Mouse (Mus musculus): Measurements from ENCODE around the gene Wdr34. TPM values are rescaled to one million over a fixed set of nuclear protein-coding genes. Genes with fewer than 3 reads are reported as not detected.

Wdr34 gene
- polyA plus RNA-seq, 1 experiment from 2014 or later: 18.8 TPM

DNA sequence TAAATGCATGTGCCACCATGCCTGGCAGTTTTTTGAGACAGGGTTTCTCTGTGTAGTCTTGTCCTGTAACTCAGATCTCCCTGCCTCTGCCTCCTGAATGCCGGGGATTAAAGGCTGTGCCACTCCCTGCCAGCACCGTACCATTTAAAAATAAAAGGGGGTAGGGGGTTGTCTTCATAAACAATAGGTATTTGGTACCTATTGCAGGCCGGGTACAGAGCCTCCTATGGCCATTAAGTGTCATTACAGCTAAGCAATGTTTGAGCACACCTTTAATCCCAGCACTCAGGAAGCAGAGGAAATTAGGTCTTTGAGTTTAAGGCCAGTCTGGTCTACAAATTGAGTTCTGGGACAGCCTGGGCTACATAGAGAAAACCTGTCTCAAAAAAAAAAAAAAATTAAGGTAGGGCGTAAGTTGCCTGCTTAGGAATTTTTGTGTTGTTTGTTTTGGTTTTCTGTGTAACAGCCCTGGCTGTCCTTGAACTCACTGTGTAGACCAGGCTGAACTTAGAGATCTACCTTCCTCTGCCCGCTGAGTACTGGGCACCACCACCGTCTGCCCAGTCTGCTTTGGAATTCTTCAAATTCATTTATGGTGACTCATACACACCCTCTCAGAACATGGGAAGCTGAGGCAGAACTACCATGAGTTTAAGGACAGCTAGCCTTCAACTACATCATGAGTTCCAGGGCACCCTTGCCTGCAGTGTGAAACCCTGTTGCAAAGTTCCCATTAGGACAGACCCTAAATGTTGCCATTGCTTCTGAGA, 3.5 kb upstream of the Wdr34 start:
- Histone ChIP-seq H3K27me3 (replicated peaks) (peaks cover 7% of the 10 kb centered on the region; the same call in 1 of the 2 replicates), H3K9ac (no peak overlapping the region), H3K27ac (replicated peaks) (no peak overlapping the region), H3K36me3 (no peaks in the 10 kb centered on the region), H3K4me2 (no peak overlapping the region), H3K9me3 (no peaks in the 10 kb centered on the region), H3K4me3 (no peak overlapping the region), H3K4me1 (peaks cover 10% of the 10 kb centered on the region)
- 37% methylated on average over 6 of the region's 6 CpGs for WGBS
- no peak for ATAC-seq (ENCODE audit: extremely low read depth, insufficient number of reproducible peaks, low FRiP score, low TSS enrichment)

DNA sequence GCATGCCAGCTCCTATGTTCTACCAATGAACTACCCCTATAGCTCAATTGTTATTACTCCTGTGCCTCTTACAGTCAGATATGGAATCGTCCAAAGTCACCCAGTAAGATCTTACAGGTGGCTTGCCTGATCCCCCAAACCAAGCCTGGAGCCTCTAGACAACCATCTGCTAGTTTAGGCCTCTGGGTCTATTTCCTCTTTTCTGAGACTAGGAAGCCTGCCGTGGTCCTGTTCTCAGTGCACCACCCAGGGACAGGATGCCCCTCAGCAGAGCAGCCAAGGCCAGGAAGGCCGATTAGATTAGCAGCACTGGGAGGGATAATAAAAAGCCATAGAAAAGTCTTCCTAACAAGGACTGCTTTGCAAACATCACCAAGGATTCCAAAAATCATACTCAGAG, 1.1 kb upstream of the Wdr34 start:
- H3K27ac ChIP-seq (replicated peaks): peak overlapping the region; percentile 94; the same call in 1 of the 2 replicates
- no peak overlapping the region for H3K9ac ChIP-seq
- ATAC-seq (ENCODE audit: extremely low read depth, insufficient number of reproducible peaks, low FRiP score, low TSS enrichment): no peak
- H3K4me3 ChIP-seq: no peak overlapping the region
- 76% methylated on average over 3 of the region's 3 CpGs for WGBS
- H3K27me3 ChIP-seq (replicated peaks): peaks cover 7% of the 10 kb centered on the region; the same call in 1 of the 2 replicates
- H3K4me1 ChIP-seq: peaks cover 7% of the 10 kb centered on the region
- no peak overlapping the region for H3K4me2 ChIP-seq
- H3K9me3 ChIP-seq: no peaks in the 10 kb centered on the region
- H3K36me3 ChIP-seq: peaks cover 10% of the 10 kb centered on the region; the same call in 1 of the 2 replicates

- Histone ChIP-seq H3K27me3 (replicated peaks) (no peaks in the 10 kb centered on the region; the same call in 1 of the 2 replicates), H3K9ac (peak overlapping the region; percentile 88), H3K27ac (replicated peaks) (peak overlapping the region; percentile 94), H3K4me2 (peak overlapping the region; percentile 79), H3K9me3 (no peaks in the 10 kb centered on the region), H3K4me1 (peaks cover 7% of the 10 kb centered on the region), H3K36me3 (peaks cover 10% of the 10 kb centered on the region; the same call in 1 of the 2 replicates), H3K4me3 (peak overlapping the region; percentile 76)
- WGBS: 57% methylated on average over 11 of the region's 11 CpGs
- no peak for ATAC-seq (ENCODE audit: extremely low read depth, insufficient number of reproducible peaks, low FRiP score, low TSS enrichment)
Observed at GRCm38 (mm10) chr2:30048101-30048501, 580 bp downstream of the Wdr34 start.

DNA sequence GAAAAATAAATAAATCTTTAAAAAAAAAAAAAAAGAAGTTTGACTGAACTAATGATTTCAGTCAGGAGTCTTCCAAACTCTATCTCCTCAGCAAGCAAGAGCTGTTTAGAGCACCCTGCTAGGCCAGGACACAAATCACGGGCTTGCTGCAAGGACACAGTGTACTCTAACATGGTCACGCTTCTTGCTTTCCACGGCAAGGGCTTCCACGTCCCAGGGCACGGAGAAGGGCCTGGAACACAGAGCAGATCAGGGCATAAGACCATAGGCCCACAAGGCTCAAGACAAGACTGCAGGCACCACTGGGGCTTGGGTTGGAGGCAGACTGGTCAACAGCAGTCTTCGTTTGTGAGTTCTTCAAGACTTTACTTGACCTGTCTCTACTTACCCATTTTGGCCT, 1.6 kb downstream of the Wdr34 start:
- ATAC-seq (ENCODE audit: extremely low read depth, insufficient number of reproducible peaks, low FRiP score, low TSS enrichment): no peak
- no peak overlapping the region for H3K4me3 ChIP-seq
- H3K9me3 ChIP-seq: no peaks in the 10 kb centered on the region
- peaks cover 13% of the 10 kb centered on the region for H3K4me1 ChIP-seq
- H3K4me2 ChIP-seq: no peak overlapping the region
- peaks cover 10% of the 10 kb centered on the region; the same call in 1 of the 2 replicates for H3K36me3 ChIP-seq
- H3K27me3 ChIP-seq (replicated peaks): no peaks in the 10 kb centered on the region; the same call in 1 of the 2 replicates
- no peak overlapping the region for H3K9ac ChIP-seq
- H3K27ac ChIP-seq (replicated peaks): no peak overlapping the region
- 91% methylated on average over 6 of the region's 6 CpGs for WGBS

GRCm38 (mm10) chr2:30044550-30044949, 4.1 kb downstream of the Wdr34 start:
- H3K9me3 ChIP-seq: no peaks in the 10 kb centered on the region
- H3K4me3 ChIP-seq: no peak overlapping the region
- H3K27me3 ChIP-seq (replicated peaks): no peaks in the 10 kb centered on the region
- ATAC-seq (ENCODE audit: extremely low read depth, insufficient number of reproducible peaks, low FRiP score, low TSS enrichment): no peak
- H3K4me2 ChIP-seq: no peak overlapping the region
- H3K36me3 ChIP-seq: peaks cover 10% of the 10 kb centered on the region; the same call in 1 of the 2 replicates
- no peak overlapping the region for H3K9ac ChIP-seq
- 82% methylated on average over 5 of the region's 5 CpGs for WGBS
- no peak overlapping the region for H3K27ac ChIP-seq (replicated peaks)
- H3K4me1 ChIP-seq: peaks cover 13% of the 10 kb centered on the region

GRCm38 (mm10) chr2:30042445-30042844, 6.2 kb downstream of the Wdr34 start:
- 13% methylated on average over 4 of the region's 4 CpGs for WGBS

DNA sequence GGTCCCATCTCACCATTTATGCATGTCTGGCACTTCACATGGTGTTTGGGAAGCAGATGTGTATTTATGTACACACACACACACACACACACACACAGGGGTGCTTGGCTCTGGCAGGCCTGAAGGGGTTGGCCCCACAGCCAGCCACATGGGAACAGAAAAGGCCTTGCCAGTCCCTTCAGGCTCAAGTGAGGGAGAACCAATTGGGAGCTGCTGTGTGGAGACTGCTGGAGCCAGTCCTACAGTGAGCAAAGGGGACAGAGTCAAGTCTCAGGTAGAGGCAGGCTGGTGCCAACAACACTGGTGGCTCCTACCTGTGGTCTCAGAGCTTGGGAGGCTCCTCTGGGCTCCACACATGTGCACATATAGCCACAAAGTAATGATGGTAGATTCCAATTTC, 9.0 kb downstream of the Wdr34 start:
- peaks cover 18% of the 10 kb centered on the region; the same call in 1 of the 2 replicates for H3K36me3 ChIP-seq
- no peaks in the 10 kb centered on the region for H3K27me3 ChIP-seq (replicated peaks)
- no peak overlapping the region for H3K9ac ChIP-seq
- H3K27ac ChIP-seq (replicated peaks): no peak overlapping the region
- no peaks in the 10 kb centered on the region for H3K9me3 ChIP-seq
- H3K4me1 ChIP-seq: 0 out of 2 replicates have a peak, but pooled peaks cover 6% of the 10 kb centered on the region
- H3K4me3 ChIP-seq: no peak overlapping the region
- H3K4me2 ChIP-seq: no peak overlapping the region
- no peak for ATAC-seq (ENCODE audit: extremely low read depth, insufficient number of reproducible peaks, low FRiP score, low TSS enrichment)

More at GRCm38 (mm10) chr2:30042445-30042844, 6.2 kb downstream of the Wdr34 start:
- no peak for ATAC-seq (ENCODE audit: extremely low read depth, insufficient number of reproducible peaks, low FRiP score, low TSS enrichment)
- Histone ChIP-seq H3K4me3 (no peak overlapping the region), H3K36me3 (peaks cover 19% of the 10 kb centered on the region), H3K9ac (peak overlapping the region; percentile 4; the same call in 1 of the 2 replicates), H3K4me2 (no peak overlapping the region), H3K27me3 (replicated peaks) (no peaks in the 10 kb centered on the region), H3K4me1 (0 out of 2 replicates have a peak, but pooled peaks cover 6% of the 10 kb centered on the region), H3K9me3 (no peaks in the 10 kb centered on the region), H3K27ac (replicated peaks) (no peak overlapping the region)

- H3K4me2 ChIP-seq: no peak overlapping the region
- ATAC-seq (ENCODE audit: extremely low read depth, insufficient number of reproducible peaks, low FRiP score, low TSS enrichment): no peak
- H3K27me3 ChIP-seq (replicated peaks): no peaks in the 10 kb centered on the region
- H3K9ac ChIP-seq: no peak overlapping the region
- no peak overlapping the region for H3K27ac ChIP-seq (replicated peaks)
- 0 out of 2 replicates have a peak, but pooled peaks cover 6% of the 10 kb centered on the region for H3K4me1 ChIP-seq
- H3K9me3 ChIP-seq: no peaks in the 10 kb centered on the region
- peaks cover 21% of the 10 kb centered on the region; the same call in 1 of the 2 replicates for H3K36me3 ChIP-seq
- H3K4me3 ChIP-seq: no peak overlapping the region
- 89% methylated on average over 10 of the region's 10 CpGs for WGBS
Observed at GRCm38 (mm10) chr2:30038370-30038769, 10.3 kb downstream of the Wdr34 start.

GRCm38 (mm10) chr2:30037762-30038161, 10.9 kb downstream of the Wdr34 start:
- H3K9me3 ChIP-seq: no peaks in the 10 kb centered on the region
- H3K27ac ChIP-seq (replicated peaks): no peak overlapping the region
- ATAC-seq (ENCODE audit: extremely low read depth, insufficient number of reproducible peaks, low FRiP score, low TSS enrichment): no peak
- H3K27me3 ChIP-seq (replicated peaks): no peaks in the 10 kb centered on the region
- H3K4me2 ChIP-seq: no peak overlapping the region
- no peak overlapping the region for H3K9ac ChIP-seq
- 65% methylated on average over 2 of the region's 2 CpGs for WGBS
- H3K4me3 ChIP-seq: no peak overlapping the region
- H3K36me3 ChIP-seq: peaks cover 23% of the 10 kb centered on the region
- H3K4me1 ChIP-seq: 0 out of 2 replicates have a peak, but pooled peaks cover 5% of the 10 kb centered on the region

- no peaks in the 10 kb centered on the region for H3K27me3 ChIP-seq (replicated peaks)
- no peak overlapping the region for H3K4me3 ChIP-seq
- 71% methylated on average over 6 of the region's 6 CpGs for WGBS
- peaks cover 67% of the 10 kb centered on the region for H3K36me3 ChIP-seq
- no peak overlapping the region for H3K27ac ChIP-seq (replicated peaks)
- no peaks in the 10 kb centered on the region for H3K4me1 ChIP-seq
- H3K9me3 ChIP-seq: no peaks in the 10 kb centered on the region
- H3K4me2 ChIP-seq: no peak overlapping the region
- no peak overlapping the region for H3K9ac ChIP-seq
- no peak for ATAC-seq (ENCODE audit: extremely low read depth, insufficient number of reproducible peaks, low FRiP score, low TSS enrichment)
Observed at GRCm38 (mm10) chr2:30032957-30033356, 15.7 kb downstream of the Wdr34 start.

DNA sequence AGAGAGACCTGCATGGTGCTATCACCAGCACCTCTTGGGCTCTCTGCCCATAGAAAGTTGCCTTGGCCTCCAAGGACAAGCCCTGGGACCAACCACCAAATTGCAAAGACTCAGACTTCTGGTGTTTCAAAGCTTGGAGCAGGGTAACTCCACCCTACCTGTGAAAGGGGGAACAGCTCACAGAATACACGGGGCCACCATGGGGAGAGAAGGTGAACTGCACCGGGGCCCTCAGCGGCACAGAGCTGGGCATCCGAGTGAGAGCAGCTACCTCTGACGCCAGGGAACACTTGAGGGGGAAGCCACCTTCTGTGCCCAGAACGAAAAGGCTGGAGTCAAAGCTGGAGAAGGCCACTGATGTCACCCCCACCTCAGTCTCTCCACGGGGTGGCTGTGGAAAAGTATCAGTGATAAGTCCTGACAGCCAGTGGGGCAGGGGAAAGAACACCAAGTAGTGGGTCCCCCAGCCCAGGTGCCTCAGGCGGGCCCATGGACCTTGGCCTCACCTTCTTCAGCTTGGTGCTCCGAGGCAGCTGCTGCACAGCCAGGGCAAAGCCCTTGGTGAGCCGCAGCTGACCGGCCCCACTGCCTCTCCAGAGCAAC, 16.3 kb downstream of the Wdr34 start:
- Histone ChIP-seq H3K9ac (no peak overlapping the region), H3K36me3 (peaks cover 67% of the 10 kb centered on the region), H3K27me3 (replicated peaks) (no peaks in the 10 kb centered on the region), H3K9me3 (no peaks in the 10 kb centered on the region), H3K4me2 (no peak overlapping the region), H3K27ac (replicated peaks) (no peak overlapping the region), H3K4me1 (no peaks in the 10 kb centered on the region), H3K4me3 (no peak overlapping the region)
- WGBS: 58% methylated on average over 11 of the region's 11 CpGs
- ATAC-seq (ENCODE audit: extremely low read depth, insufficient number of reproducible peaks, low FRiP score, low TSS enrichment): no peak
